Mouse (Mus musculus) midbrain, embryonic 16.5 days (tissue): ENCODE results near the gene Acin1. TPM values are rescaled to one million over a fixed set of nuclear protein-coding genes. Genes with fewer than 3 reads are reported as not detected.

Experiments used
- ATAC-seq: fragments of 200-750 bp; cut with Nextera tagmentation; 2 replicates; pipeline ENCODE4 v1.8.0; 2017; ENCODE audit warnings: moderate TSS enrichment
- H3K27ac ChIP-seq: fragments of 300-500 bp; sonication (generic); 2 replicates; pipeline ENCODE4 v1.5.1; 2014; ENCODE audit warnings: mild to moderate bottlenecking, low read length, mixed read lengths
- H3K27me3 ChIP-seq: fragments of 300-500 bp; sonication (generic); 2 replicates; pipeline ENCODE4 v1.6.1; 2014; ENCODE audit warnings: low read depth, low read length, mixed read lengths; ENCODE audit not compliant: control insufficient read depth, insufficient read depth
- H3K36me3 ChIP-seq: fragments of 300-500 bp; sonication (generic); 2 replicates; pipeline ENCODE4 v1.6.1; 2014; ENCODE audit warnings: mild to moderate bottlenecking, low read length, moderate library complexity, mixed read lengths; ENCODE audit not compliant: control insufficient read depth, insufficient read depth
- H3K4me1 ChIP-seq: fragments of 300-500 bp; sonication (generic); 2 replicates; pipeline ENCODE4 v1.6.1; 2014; ENCODE audit warnings: mild to moderate bottlenecking, low read length, mixed read lengths; ENCODE audit not compliant: control insufficient read depth, insufficient read depth
- H3K4me2 ChIP-seq: fragments of 300-500 bp; sonication (generic); 2 replicates; pipeline ENCODE4 v1.6.1; 2014; ENCODE audit warnings: mild to moderate bottlenecking, low read length, mixed read lengths
- H3K4me3 ChIP-seq: fragments of 300-500 bp; sonication (generic); 2 replicates; pipeline ENCODE4 v1.5.1; 2014; ENCODE audit warnings: low read depth, mild to moderate bottlenecking, low read length, moderate library complexity, mixed read lengths
- H3K9ac ChIP-seq: fragments of 300-500 bp; sonication (generic); 2 replicates; pipeline ENCODE4 v1.6.1; 2014; ENCODE audit warnings: low read depth, low read length, mixed read lengths
- H3K9me3 ChIP-seq: fragments of 300-500 bp; sonication (generic); replicated peaks from 2 replicates; pipeline ENCODE4 v1.6.1; 2014; ENCODE audit warnings: mild to moderate bottlenecking, low read length, mixed read lengths; ENCODE audit not compliant: control insufficient read depth, poor library complexity, severe bottlenecking
- WGBS: fragments of 180-500 bp; shearing (Covaris S2); extraction: QIAGEN DNeasy Blood & Tissue Kit; methylation state at CpG from one replicate; pipeline ENCODE4 v1.1.7; 2014; 5-methylcytosine and 5-hydroxymethylcytosine counted together
- polyA plus RNA-seq: library from polyadenylated mRNA; unstranded; fragments of >200 nt; fragmentation: Nextera tagmentation; extraction: Ambion mirVana; gene quantifications from 2 replicates; pipeline ENCODE4 v1.2.1, GENCODE M21; 2015

Gene Acin1
- polyA plus RNA-seq, result 108 and 123 TPM in 2 replicates

GRCm38 (mm10) chr14:54686522-54687143, at the start of gene Acin1:
Acin1 (minus strand) TSS chr14:54686931.
- Histone ChIP-seq H3K4me1 (peaks cover 21% of the 10 kb centered on the region), H3K9me3 (no peaks in the 10 kb centered on the region), H3K36me3 (peaks cover 6% of the 10 kb centered on the region; the same call in 1 of the 2 replicates), H3K4me3 (peak within 1 kb of the TSS; percentile 85), H3K27ac (peak within 1 kb of the TSS; percentile 98), H3K9ac (peak within 1 kb of the TSS; percentile 94), H3K27me3 (no peaks in the 10 kb centered on the region), H3K4me2 (peak within 1 kb of the TSS; percentile 81)
- under 1% methylated on average over 44 of the region's 44 CpGs for WGBS
- peak; percentile 98 for ATAC-seq

GRCm38 (mm10) chr14:54735221-54735620, 48.5 kb upstream of the Acin1 start:
- Histone ChIP-seq H3K4me1 (peaks cover 7% of the 10 kb centered on the region), H3K27ac (no peak overlapping the region), H3K9me3 (no peaks in the 10 kb centered on the region), H3K4me2 (no peak overlapping the region), H3K9ac (no peak overlapping the region), H3K36me3 (no peaks in the 10 kb centered on the region), H3K27me3 (no peaks in the 10 kb centered on the region), H3K4me3 (no peak overlapping the region)
- WGBS, result 84% methylated on average over 4 of the region's 4 CpGs
- no peak for ATAC-seq

GRCm38 (mm10) chr14:54734004-54734403, 47.3 kb upstream of the Acin1 start:
- H3K27ac ChIP-seq, result no peak overlapping the region
- no peak overlapping the region for H3K4me2 ChIP-seq
- no peak overlapping the region for H3K9ac ChIP-seq
- no peaks in the 10 kb centered on the region for H3K27me3 ChIP-seq
- no peaks in the 10 kb centered on the region for H3K36me3 ChIP-seq
- no peak for ATAC-seq
- H3K9me3 ChIP-seq, result no peaks in the 10 kb centered on the region
- H3K4me1 ChIP-seq, result peaks cover 7% of the 10 kb centered on the region
- WGBS, result 74% methylated on average over 4 of the region's 4 CpGs
- no peak overlapping the region for H3K4me3 ChIP-seq

- H3K4me2 ChIP-seq, result no peak overlapping the region
These were observed 45.5 kb upstream of the Acin1 start for GRCm38 (mm10) chr14:54732206-54732605.

GRCm38 (mm10) chr14:54730305-54730704, 43.6 kb upstream of the Acin1 start:
- Histone ChIP-seq H3K36me3 (no peaks in the 10 kb centered on the region), H3K9me3 (no peaks in the 10 kb centered on the region), H3K27ac (no peak overlapping the region), H3K4me2 (no peak overlapping the region), H3K4me3 (no peak overlapping the region), H3K9ac (no peak overlapping the region), H3K4me1 (no peaks in the 10 kb centered on the region), H3K27me3 (no peaks in the 10 kb centered on the region)
- no peak for ATAC-seq
- WGBS, result 93% methylated on average over 6 of the region's 6 CpGs

More at GRCm38 (mm10) chr14:54732206-54732605, 45.5 kb upstream of the Acin1 start:
- Histone ChIP-seq H3K9ac (no peak overlapping the region), H3K9me3 (no peaks in the 10 kb centered on the region), H3K27me3 (no peaks in the 10 kb centered on the region), H3K4me3 (no peak overlapping the region), H3K27ac (no peak overlapping the region), H3K4me1 (peaks cover 2% of the 10 kb centered on the region), H3K36me3 (no peaks in the 10 kb centered on the region)
- no peak for ATAC-seq
- WGBS, result 87% methylated on average over 8 of the region's 8 CpGs

- 57% methylated on average over 13 of the region's 13 CpGs for WGBS
- no peaks in the 10 kb centered on the region for H3K27me3 ChIP-seq
- H3K9me3 ChIP-seq, result no peaks in the 10 kb centered on the region
- no peak overlapping the region for H3K9ac ChIP-seq
- H3K27ac ChIP-seq, result no peak overlapping the region
- no peaks in the 10 kb centered on the region for H3K36me3 ChIP-seq
- H3K4me2 ChIP-seq, result no peak overlapping the region
- no peaks in the 10 kb centered on the region for H3K4me1 ChIP-seq
- ATAC-seq, result no peak
- H3K4me3 ChIP-seq, result no peak overlapping the region
These were observed 42.3 kb upstream of the Acin1 start for GRCm38 (mm10) chr14:54728823-54729653.

- no peaks in the 10 kb centered on the region for H3K36me3 ChIP-seq
- H3K4me3 ChIP-seq, result no peak overlapping the region
- no peaks in the 10 kb centered on the region for H3K4me1 ChIP-seq
- H3K9me3 ChIP-seq, result no peaks in the 10 kb centered on the region
- no peak for ATAC-seq
- no peaks in the 10 kb centered on the region for H3K27me3 ChIP-seq
- H3K9ac ChIP-seq, result no peak overlapping the region
- WGBS, result 80% methylated on average over 5 of the region's 5 CpGs
- H3K4me2 ChIP-seq, result no peak overlapping the region
- no peak overlapping the region for H3K27ac ChIP-seq
These were observed 40.8 kb upstream of the Acin1 start for GRCm38 (mm10) chr14:54727565-54727964.

- Histone ChIP-seq H3K9ac (no peak overlapping the region), H3K27ac (no peak overlapping the region), H3K9me3 (no peaks in the 10 kb centered on the region), H3K36me3 (no peaks in the 10 kb centered on the region), H3K27me3 (no peaks in the 10 kb centered on the region), H3K4me2 (no peak overlapping the region), H3K4me1 (no peaks in the 10 kb centered on the region), H3K4me3 (no peak overlapping the region)
- ATAC-seq, result no peak
- WGBS, result 83% methylated on average over 6 of the region's 6 CpGs
These were observed 37.3 kb upstream of the Acin1 start for GRCm38 (mm10) chr14:54724049-54724448.

GRCm38 (mm10) chr14:54721711-54722110, 35.0 kb upstream of the Acin1 start:
- Histone ChIP-seq H3K36me3 (no peaks in the 10 kb centered on the region), H3K4me3 (no peak overlapping the region), H3K4me2 (no peak overlapping the region), H3K27me3 (no peaks in the 10 kb centered on the region), H3K9me3 (no peaks in the 10 kb centered on the region), H3K27ac (no peak overlapping the region), H3K9ac (no peak overlapping the region), H3K4me1 (no peaks in the 10 kb centered on the region)
- WGBS, result 81% methylated on average over 10 of the region's 10 CpGs
- ATAC-seq, result no peak
